Mouse (Mus musculus) heart, adult 2 months (tissue): Measurements from ENCODE around the gene Fbxo44. TPM values are rescaled to one million over a fixed set of nuclear protein-coding genes. Genes with fewer than 3 reads are reported as not detected.
"Not testable (repeated sequence)": the region's sequence is repeated elsewhere in the genome, so short reads cannot be mapped to it uniquely, and the experiment has no call there.

Experiments used
- DNase-seq, 2 experiments: peaks; one replicate each; pipeline ENCODE4 v3.0.0; 2021
- H3K27ac ChIP-seq: fragments of 200-600 bp; 2 replicates; pipeline ENCODE4 v1.8.1; 2022
- H3K27me3 ChIP-seq: fragments of 200-500 bp; 2 replicates; pipeline ENCODE4 v1.6.1; 2012; ENCODE audit warnings: mild to moderate bottlenecking, low read length, inconsistent platforms, mixed read lengths; ENCODE audit not compliant: control insufficient read depth, insufficient read depth
- H3K36me3 ChIP-seq: fragments of 200-500 bp; 2 replicates; pipeline ENCODE4 v1.6.1; 2012; ENCODE audit warnings: low read length, inconsistent platforms; ENCODE audit not compliant: control insufficient read depth, insufficient read depth
- H3K4me1 ChIP-seq: fragments of 200-500 bp; 2 replicates; pipeline ENCODE4 v1.6.1; 2011; ENCODE audit warnings: low read length; ENCODE audit not compliant: control insufficient read depth, insufficient read depth
- H3K4me3 ChIP-seq: fragments of 200-600 bp; 2 replicates; pipeline ENCODE4 v1.8.1; 2022
- H3K79me2 ChIP-seq: fragments of 200-500 bp; replicated peaks from 2 replicates; pipeline ENCODE4 v1.6.1; 2012; ENCODE audit warnings: mild to moderate bottlenecking, inconsistent platforms, low read length, moderate library complexity, mixed read lengths; ENCODE audit not compliant: control insufficient read depth, insufficient read depth
- H3K9ac ChIP-seq: fragments of 200-500 bp; 2 replicates; pipeline ENCODE4 v1.6.1; 2012; ENCODE audit warnings: low read depth, mild to moderate bottlenecking, control low read depth, inconsistent platforms, low read length, mixed read lengths
- CTCF ChIP-seq: fragments of 200-600 bp; IDR thresholded peaks from 2 replicates; pipeline ENCODE4 v1.8.1; 2022; ENCODE audit warnings: antibody characterized with exemption, mild to moderate bottlenecking, moderate library complexity
- EP300 ChIP-seq: fragments of 200-500 bp; IDR thresholded peaks from 2 replicates; pipeline ENCODE4 v1.6.1; 2011; ENCODE audit warnings: low read depth, low read length, control low read depth; ENCODE audit not compliant: insufficient read depth
- POLR2A ChIP-seq: fragments of 200-500 bp; IDR thresholded peaks from 2 replicates; pipeline ENCODE4 v1.6.1; 2011; ENCODE audit warnings: mild to moderate bottlenecking, low read depth, low read length, control low read depth; ENCODE audit not compliant: insufficient read depth
- WGBS: fragments of 180-500 bp; shearing (Covaris S2); methylation state at CpG from one replicate; pipeline ENCODE4 v1.1.7; 2018; 5-methylcytosine and 5-hydroxymethylcytosine counted together
- intact Hi-C: fragments of 180-260 bp; cut with DNase I; formaldehyde crosslinking; loops from one replicate; pipeline ENCODE4 v1.15.1; 2025
- polyA plus RNA-seq: library from polyadenylated mRNA; depleted of rRNA; stranded (reverse); fragments of >200 nt; gene quantifications from 2 replicates; pipeline ENCODE4 v1.2.3, GENCODE M21; 2012
- total RNA-seq, 2 experiments: library from RNA; stranded (reverse); gene quantifications; 2 replicates each; pipeline ENCODE4 v1.2.3; 2021

Gene Fbxo44
- total and polyA plus RNA-seq, 3 experiments = 18.7 to 26.7 (median 19.7) TPM

DNA sequence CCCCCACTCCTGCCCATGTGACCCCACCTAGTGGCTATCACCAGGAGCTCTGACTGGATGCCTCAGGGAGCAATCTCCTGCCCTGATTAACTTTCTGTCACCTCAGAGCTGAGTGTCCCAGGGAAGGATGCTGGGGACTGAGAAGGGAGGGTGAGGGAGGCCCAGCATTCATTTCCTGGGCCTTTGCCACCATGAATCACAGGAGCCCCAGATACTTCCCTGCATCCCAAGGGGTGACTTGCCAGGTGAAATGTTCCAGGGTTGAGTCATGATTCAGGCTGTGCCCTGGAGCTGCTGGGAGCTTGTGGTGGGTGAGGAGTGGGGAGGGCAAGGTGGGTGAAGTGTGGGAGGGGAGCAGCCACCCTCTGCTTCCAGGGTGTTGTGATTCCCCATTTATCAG lies 17.4 kb upstream of the Fbxo44 start:
- intact Hi-C loops = no loop called here
- no peak for DNase-seq
- no peak for TF ChIP-seq CTCF
- no peak for TF ChIP-seq POLR2A
- no peak for TF ChIP-seq EP300
- Histone ChIP-seq H3K27ac (no peak overlapping the region), H3K4me1 (no peaks in the 10 kb centered on the region), H3K27me3 (peaks cover 8% of the 10 kb centered on the region), H3K9ac (no peak overlapping the region), H3K79me2 (no peaks in the 10 kb centered on the region), H3K36me3 (no peaks in the 10 kb centered on the region), H3K4me3 (no peak overlapping the region)

- H3K9ac ChIP-seq, H3K79me2 ChIP-seq, H3K27ac ChIP-seq, H3K4me1 ChIP-seq, H3K36me3 ChIP-seq, DNase-seq, H3K4me3 ChIP-seq, intact Hi-C loops: not testable (repeated sequence)
- H3K27me3 ChIP-seq = peaks cover 10% of the 10 kb centered on the region
- 40% methylated on average over 6 of the region's 6 CpGs for WGBS
These were observed 16.3 kb upstream of the Fbxo44 start for GRCm38 (mm10) chr4:148176603-148177002.

DNA sequence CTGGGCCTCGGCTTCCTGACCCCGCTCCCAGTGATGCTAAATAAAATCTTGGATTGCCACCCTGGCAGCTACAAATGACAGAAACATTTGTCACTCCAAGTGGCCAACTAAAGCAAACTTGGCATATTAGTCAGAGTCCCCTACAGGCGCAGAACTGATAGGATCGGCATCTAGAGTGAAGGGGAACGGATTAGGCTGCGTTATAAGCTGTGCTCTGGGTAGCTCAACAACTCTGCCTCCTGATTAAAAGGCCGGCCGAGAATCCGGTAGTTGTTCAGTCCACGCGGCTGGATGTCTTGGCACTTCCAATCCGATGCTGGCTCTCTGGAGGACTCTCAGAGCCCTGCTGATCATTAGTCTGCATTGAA lies 14.2 kb upstream of the Fbxo44 start:
- intact Hi-C loops = no loop called here

DNA sequence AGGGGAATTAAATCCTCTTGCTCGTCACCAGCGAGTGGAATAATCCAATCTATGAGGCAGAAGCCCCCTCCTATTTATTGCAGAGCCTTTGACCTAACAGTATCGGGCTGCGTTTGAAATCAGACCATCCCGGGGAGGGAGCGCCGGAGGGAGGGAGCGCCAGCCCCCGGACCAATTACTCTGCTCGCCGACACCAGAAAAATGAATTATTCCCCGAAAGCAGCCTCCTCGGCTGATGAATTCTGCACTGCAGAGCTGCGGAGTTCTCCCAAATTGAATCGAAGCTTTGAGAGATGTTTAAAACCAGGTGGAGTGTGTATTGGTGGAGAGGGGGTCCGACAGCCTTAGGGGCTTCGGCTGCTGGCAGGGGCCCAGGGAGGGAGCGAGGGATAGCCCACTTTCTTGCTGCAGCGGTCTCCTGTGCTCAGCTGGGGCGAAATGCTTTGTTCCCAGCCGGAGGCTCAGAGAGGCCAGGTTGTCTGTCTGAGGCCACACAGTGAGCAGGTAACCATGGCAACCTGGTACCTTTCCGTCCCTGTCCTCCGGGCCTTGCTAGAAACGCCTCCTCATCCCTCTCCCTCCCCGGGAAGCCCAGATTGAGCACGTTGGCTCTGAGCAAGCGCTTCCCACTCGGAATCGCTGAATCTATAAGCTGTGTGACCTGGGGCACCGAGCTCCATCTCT lies 13.7 kb upstream of the Fbxo44 start:
- TF ChIP-seq POLR2A (no peak), EP300 (no peak), CTCF (no peak)
- WGBS = 3% methylated on average over 30 of the region's 30 CpGs
- H3K9ac ChIP-seq = no peak overlapping the region
- no peak overlapping the region for H3K27ac ChIP-seq
- no peak for DNase-seq
- H3K27me3 ChIP-seq = peaks cover 10% of the 10 kb centered on the region
- H3K4me1 ChIP-seq = no peaks in the 10 kb centered on the region
- H3K79me2 ChIP-seq = no peaks in the 10 kb centered on the region
- H3K4me3 ChIP-seq = no peak overlapping the region
- intact Hi-C loops = no loop called here
- H3K36me3 ChIP-seq = no peaks in the 10 kb centered on the region

More for the DNA sequence above, 14.2 kb upstream of the Fbxo44 start:
- TF ChIP-seq EP300 = no peak
- no peak for TF ChIP-seq CTCF
- no peak for TF ChIP-seq POLR2A
- Histone ChIP-seq H3K4me1 (no peaks in the 10 kb centered on the region), H3K9ac (no peak overlapping the region), H3K36me3 (no peaks in the 10 kb centered on the region), H3K27ac (no peak overlapping the region), H3K4me3 (no peak overlapping the region), H3K79me2 (no peaks in the 10 kb centered on the region), H3K27me3 (peaks cover 10% of the 10 kb centered on the region)
- DNase-seq = no peak
- WGBS = 12% methylated on average over 12 of the region's 12 CpGs

- DNase-seq = no peak
- no peaks in the 10 kb centered on the region for H3K79me2 ChIP-seq
- H3K27me3 ChIP-seq = peaks cover 10% of the 10 kb centered on the region
- WGBS = 40% methylated on average over 3 of the region's 3 CpGs
- no peak for TF ChIP-seq CTCF
- TF ChIP-seq EP300 = no peak
- TF ChIP-seq POLR2A = no peak
- intact Hi-C loops = loop anchor here (2.0 kb wide), 1 partner anchor 258 kb away; no protein-coding TSS in a partner anchor
- H3K4me3 ChIP-seq = no peak overlapping the region
- H3K4me1 ChIP-seq = no peaks in the 10 kb centered on the region
- no peak overlapping the region for H3K27ac ChIP-seq
- H3K9ac ChIP-seq = no peak overlapping the region
- no peaks in the 10 kb centered on the region for H3K36me3 ChIP-seq
These were observed 11.0 kb upstream of the Fbxo44 start for GRCm38 (mm10) chr4:148171261-148171660.

GRCm38 (mm10) chr4:148170842-148171241 lies 10.6 kb upstream of the Fbxo44 start:
- TF ChIP-seq CTCF (no peak), EP300 (no peak), POLR2A (no peak)
- 2% methylated on average over 2 of the region's 2 CpGs for WGBS
- Histone ChIP-seq H3K79me2 (no peaks in the 10 kb centered on the region), H3K4me1 (no peaks in the 10 kb centered on the region), H3K27ac (no peak overlapping the region), H3K27me3 (peaks cover 10% of the 10 kb centered on the region), H3K9ac (no peak overlapping the region), H3K36me3 (no peaks in the 10 kb centered on the region), H3K4me3 (no peak overlapping the region)
- intact Hi-C loops = loop anchor here (2.0 kb wide), 1 partner anchor 258 kb away; no protein-coding TSS in a partner anchor
- DNase-seq = peak in 1 of 2 experiments; percentile 65
